Mouse (Mus musculus) gastrocnemius, adult 2 months (tissue): ENCODE results near the gene Ttc25. TPM values are rescaled to one million over a fixed set of nuclear protein-coding genes. Genes with fewer than 3 reads are reported as not detected.
"Not testable (repeated sequence)": the region's sequence is repeated elsewhere in the genome, so short reads cannot be mapped to it uniquely, and the experiment has no call there.

Source experiments
- DNase-seq: peaks from one replicate; pipeline ENCODE4 v3.0.0; 2022
- H3K27ac ChIP-seq: fragments of 200-600 bp; 2 replicates; pipeline ENCODE4 v1.8.1; 2022; ENCODE audit warnings: mild to moderate bottlenecking
- H3K4me3 ChIP-seq: fragments of 200-600 bp; 2 replicates; pipeline ENCODE4 v1.8.1; 2022; ENCODE audit warnings: mild to moderate bottlenecking, moderate library complexity
- CTCF ChIP-seq: fragments of 200-600 bp; IDR thresholded peaks from 2 replicates; pipeline ENCODE4 v1.8.1; 2022; ENCODE audit warnings: antibody characterized with exemption, mild to moderate bottlenecking, moderate library complexity
- intact Hi-C: fragments of 180-260 bp; cut with DNase I; formaldehyde crosslinking; loops from one replicate; pipeline ENCODE4 v1.15.1; 2025
- total RNA-seq, 2 experiments: library from RNA; stranded (reverse); gene quantifications; 2 replicates each; pipeline ENCODE4 v1.2.3; 2021

The Ttc25 gene
- total RNA-seq, 2 experiments from 2014 or later, result 0.10 to 0.31 TPM

GRCm38 (mm10) chr11:100603813-100604212, 58.4 kb downstream of the Ttc25 start:
- no peak overlapping the region for H3K4me3 ChIP-seq
- intact Hi-C loops, result no loop called here

GRCm38 (mm10) chr11:100604321-100605005, 59.1 kb downstream of the Ttc25 start:
- Histone ChIP-seq H3K27ac (peak overlapping the region; percentile 59), H3K4me3 (no peak overlapping the region)
- TF ChIP-seq CTCF, result no peak
- intact Hi-C loops, result no loop called here
- DNase-seq, result no peak

More at GRCm38 (mm10) chr11:100603813-100604212, 58.4 kb downstream of the Ttc25 start:
- peak overlapping the region; percentile 59 for H3K27ac ChIP-seq
- TF ChIP-seq CTCF, result no peak
- DNase-seq, result no peak

GRCm38 (mm10) chr11:100605451-100605850, 60.0 kb downstream of the Ttc25 start:
- no peak for DNase-seq
- intact Hi-C loops, result no loop called here
- no peak overlapping the region; the same call in 1 of the 2 replicates for H3K4me3 ChIP-seq
- TF ChIP-seq CTCF, result 0 out of 2 replicates have a peak, but pooled peaks have one; percentile 2
- H3K27ac ChIP-seq, result peak overlapping the region; percentile 59

DNA sequence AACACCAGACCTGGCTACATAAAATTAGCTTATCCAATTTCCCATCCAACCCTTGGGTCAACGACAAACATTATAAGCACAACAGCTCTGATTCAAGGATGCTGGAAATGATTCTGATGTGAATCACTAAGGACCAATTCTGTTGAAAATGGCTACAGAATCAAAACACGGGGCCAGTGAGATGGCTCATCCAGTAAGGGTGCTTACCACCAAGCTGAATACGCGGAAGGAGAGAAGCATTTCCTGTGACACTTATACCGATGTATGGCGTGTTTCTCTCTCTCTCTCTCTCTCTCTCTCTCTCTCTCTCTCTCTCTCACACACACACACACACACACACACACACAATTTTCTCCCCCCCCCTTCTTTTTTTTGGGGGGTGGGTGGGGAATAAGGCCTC, 61.7 kb downstream of the Ttc25 start:
- intact Hi-C loops, result no loop called here
- no peak for DNase-seq
- Histone ChIP-seq H3K27ac (no peak overlapping the region), H3K4me3 (no peak overlapping the region)
- TF ChIP-seq CTCF, result no peak

DNA sequence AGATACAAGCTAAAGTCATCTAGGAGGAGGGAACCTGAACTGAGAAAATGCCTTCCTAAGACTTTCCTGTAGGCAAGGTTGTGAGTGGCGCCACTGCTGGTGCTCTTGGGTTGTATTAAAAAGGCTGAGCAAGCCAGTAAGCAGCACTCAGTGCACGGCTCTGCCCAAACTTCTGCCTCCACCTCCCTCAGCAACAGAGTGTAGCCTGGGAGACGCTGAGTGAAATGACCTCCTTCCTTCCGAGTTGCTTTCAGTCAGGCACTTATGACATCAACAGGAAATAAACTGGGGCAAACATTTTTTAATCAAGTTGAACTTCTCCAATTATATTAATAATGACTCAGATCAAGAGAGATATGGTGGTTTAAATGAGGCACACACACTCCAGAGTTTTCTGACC, 63.4 kb downstream of the Ttc25 start:
- Histone ChIP-seq H3K27ac (peak overlapping the region; percentile 81), H3K4me3 (no peak overlapping the region)
- DNase-seq, result no peak
- intact Hi-C loops, result no loop called here
- no peak for TF ChIP-seq CTCF

GRCm38 (mm10) chr11:100609355-100609996, 64.1 kb downstream of the Ttc25 start:
- Histone ChIP-seq H3K4me3 (peak overlapping the region; percentile 32), H3K27ac (peak overlapping the region; percentile 81)
- no peak for DNase-seq
- no peak for TF ChIP-seq CTCF
- intact Hi-C loops, result no loop called here

GRCm38 (mm10) chr11:100609997-100610680, 64.7 kb downstream of the Ttc25 start:
- Histone ChIP-seq H3K4me3 (peak overlapping the region; percentile 32), H3K27ac (peak overlapping the region; percentile 81)
- no peak for DNase-seq
- no peak for TF ChIP-seq CTCF
- intact Hi-C loops, result no loop called here

- H3K4me3 ChIP-seq, result no peak overlapping the region
- TF ChIP-seq CTCF, result peak; percentile 16; the same call in 1 of the 2 replicates
- DNase-seq, result no peak
- peak overlapping the region; percentile 81 for H3K27ac ChIP-seq
- intact Hi-C loops, result no loop called here
Observed at GRCm38 (mm10) chr11:100611627-100612026, 66.2 kb downstream of the Ttc25 start.

- no peak for TF ChIP-seq CTCF
- no peak overlapping the region for H3K4me3 ChIP-seq
- peak overlapping the region; percentile 41; the same call in 1 of the 2 replicates for H3K27ac ChIP-seq
- intact Hi-C loops, result no loop called here
- no peak for DNase-seq
Observed at GRCm38 (mm10) chr11:100613241-100613640, 67.8 kb downstream of the Ttc25 start.

DNA sequence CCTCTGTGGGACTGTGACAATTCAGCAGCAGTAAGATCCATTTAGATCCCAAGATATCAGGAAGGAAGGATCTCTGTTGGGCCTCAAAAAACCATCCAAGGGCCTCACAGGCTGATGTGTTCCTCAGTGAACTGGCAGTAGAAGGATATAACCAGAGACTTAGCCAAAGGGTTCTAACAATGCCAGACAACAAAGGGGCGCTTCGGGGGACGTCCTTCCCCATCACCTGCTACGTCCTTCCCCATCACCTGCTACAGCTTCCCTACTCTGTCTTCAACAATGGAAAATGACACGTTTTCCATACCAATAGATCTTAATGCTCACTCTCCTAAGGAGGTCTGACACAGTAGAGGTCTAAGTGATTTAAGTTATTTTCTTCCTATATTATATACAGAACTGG, 70.9 kb downstream of the Ttc25 start:
- DNase-seq, result no peak
- TF ChIP-seq CTCF, result no peak
- Histone ChIP-seq H3K27ac (no peak overlapping the region), H3K4me3 (no peak overlapping the region)
- intact Hi-C loops, result no loop called here

DNA sequence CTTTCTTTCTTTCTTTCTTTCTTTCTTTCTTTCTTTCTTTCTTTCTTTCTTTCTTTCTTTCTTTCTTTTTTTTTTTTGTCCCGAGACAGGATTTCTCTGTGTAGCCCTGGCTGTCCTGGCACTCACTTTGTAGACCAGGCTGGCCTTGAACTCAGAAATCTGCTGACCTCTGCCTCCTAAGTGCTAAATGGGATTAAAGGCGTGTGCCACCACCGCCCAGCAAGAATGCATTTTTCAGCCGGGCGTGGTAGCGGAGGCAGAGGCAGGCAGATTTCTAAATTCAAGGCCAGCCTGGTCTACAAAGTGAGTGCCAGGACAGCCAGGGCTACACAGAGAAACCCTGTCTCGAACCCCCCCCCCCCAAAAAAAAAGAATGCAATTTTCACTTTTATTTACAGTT, 71.4 kb downstream of the Ttc25 start:
- intact Hi-C loops, H3K4me3 ChIP-seq: not testable (repeated sequence)

DNA sequence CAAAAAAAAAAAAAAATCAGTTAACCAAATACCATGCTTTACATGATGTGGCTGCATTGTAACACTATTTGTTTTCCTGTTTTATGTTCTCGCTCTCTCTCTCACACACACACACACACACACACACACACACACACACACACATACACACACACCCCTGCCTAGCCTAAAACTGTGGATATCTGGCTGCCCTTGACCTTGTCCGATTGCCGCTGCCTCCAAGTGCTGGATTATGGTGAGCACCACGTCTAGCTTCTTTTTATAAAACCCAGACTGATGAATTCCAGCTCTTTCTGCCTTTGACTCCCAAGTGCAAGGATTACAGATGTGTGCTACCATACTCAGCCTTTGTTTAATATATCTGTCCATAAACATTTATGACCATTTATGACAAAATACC, 72.1 kb downstream of the Ttc25 start:
- intact Hi-C loops, result no loop called here
- no peak for TF ChIP-seq CTCF
- Histone ChIP-seq H3K4me3 (peak overlapping the region; percentile 99; the same call in 1 of the 2 replicates), H3K27ac (no peak overlapping the region)
- DNase-seq, result no peak

More for the DNA sequence above, 71.4 kb downstream of the Ttc25 start:
- not testable (repeated sequence) for H3K27ac ChIP-seq, DNase-seq
